Mouse (Mus musculus) bone marrow, adult 2 months (tissue): Measurements from ENCODE around the gene Brinp1. TPM values are rescaled to one million over a fixed set of nuclear protein-coding genes. Genes with fewer than 3 reads are reported as not detected.
"Not testable (repeated sequence)": the region's sequence is repeated elsewhere in the genome, so short reads cannot be mapped to it uniquely, and the experiment has no call there.

ENCODE experiments used
- H3K27ac ChIP-seq: fragments of 200-500 bp; 2 replicates; pipeline ENCODE4 v1.5.1; 2012; ENCODE audit warnings: low read depth, mild to moderate bottlenecking, control low read depth, inconsistent platforms, low read length; ENCODE audit not compliant: control insufficient read depth, poor library complexity, insufficient read depth
- H3K4me1 ChIP-seq: fragments of 200-500 bp; 2 replicates; pipeline ENCODE4 v1.6.1; 2011; ENCODE audit warnings: low read length; ENCODE audit not compliant: control insufficient read depth, insufficient read depth
- H3K4me3 ChIP-seq: fragments of 200-500 bp; replicated peaks from 2 replicates; pipeline ENCODE3; 2011; ENCODE audit warnings: mild to moderate bottlenecking, low read depth, low read length, control low read depth; ENCODE audit not compliant: control insufficient read depth
- CTCF ChIP-seq: fragments of 200-500 bp; IDR thresholded peaks from 2 replicates; pipeline ENCODE4 v1.5.1; 2011; ENCODE audit warnings: low read length, control low read depth; ENCODE audit not compliant: control insufficient read depth, insufficient read depth
- POLR2A ChIP-seq: fragments of 200-500 bp; IDR thresholded peaks from 2 replicates; pipeline ENCODE4 v1.6.1; 2011; ENCODE audit warnings: low read depth, mild to moderate bottlenecking, control low read depth, low read length, borderline replicate concordance; ENCODE audit not compliant: control insufficient read depth
- whole genome bisulfite sequencing: fragments of 180-500 bp; shearing (Covaris S2); methylation state at CpG from one replicate; pipeline ENCODE4 v1.1.7; 2018; 5-methylcytosine and 5-hydroxymethylcytosine counted together
- polyA plus RNA-seq: library from polyadenylated mRNA; stranded (reverse); fragments of >200 nt; gene quantifications from 2 replicates; pipeline ENCODE4 v1.2.4, GENCODE M21; 2011; ENCODE audit warnings: low replicate concordance; ENCODE audit not compliant: missing spikeins, insufficient read depth, insufficient read length

The Brinp1 gene
- polyA plus RNA-seq, 1 experiment, result not detected

DNA sequence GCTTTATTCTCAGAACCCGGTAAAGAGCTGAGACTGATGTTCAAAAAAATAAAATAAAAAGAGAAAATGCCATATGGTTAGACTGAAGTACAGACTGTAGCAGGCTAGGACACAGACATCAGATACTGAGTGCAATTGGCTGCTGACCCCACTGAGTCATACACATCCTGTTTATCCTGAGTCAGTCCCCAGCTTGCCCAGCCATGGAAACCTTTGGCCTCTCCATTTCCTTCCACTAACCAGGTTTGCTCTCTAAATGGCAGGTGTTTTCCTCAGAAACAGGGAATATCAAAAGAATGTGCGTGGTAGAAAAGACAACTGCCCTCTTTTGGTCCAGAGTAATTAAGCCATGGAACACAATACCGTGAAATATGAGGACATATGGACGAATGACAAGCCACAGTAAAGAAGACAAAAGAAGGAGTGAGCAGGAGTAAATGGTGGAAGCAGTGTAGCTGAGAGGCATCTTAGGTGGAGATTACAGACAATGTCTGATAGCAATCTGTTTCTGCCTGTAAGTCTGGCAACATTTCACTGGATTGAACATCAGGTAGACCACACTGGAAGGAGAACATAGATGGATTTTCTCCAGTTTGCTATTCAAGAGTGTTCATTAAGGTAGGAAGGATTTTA is 88.9 kb downstream of the Brinp1 start:
- 50% methylated on average over 4 of the region's 4 CpGs for WGBS
- TF ChIP-seq CTCF (no peak), POLR2A (no peak)
- Histone ChIP-seq H3K4me3 (no peak overlapping the region), H3K4me1 (no peaks in the 10 kb centered on the region), H3K27ac (no peak overlapping the region)

DNA sequence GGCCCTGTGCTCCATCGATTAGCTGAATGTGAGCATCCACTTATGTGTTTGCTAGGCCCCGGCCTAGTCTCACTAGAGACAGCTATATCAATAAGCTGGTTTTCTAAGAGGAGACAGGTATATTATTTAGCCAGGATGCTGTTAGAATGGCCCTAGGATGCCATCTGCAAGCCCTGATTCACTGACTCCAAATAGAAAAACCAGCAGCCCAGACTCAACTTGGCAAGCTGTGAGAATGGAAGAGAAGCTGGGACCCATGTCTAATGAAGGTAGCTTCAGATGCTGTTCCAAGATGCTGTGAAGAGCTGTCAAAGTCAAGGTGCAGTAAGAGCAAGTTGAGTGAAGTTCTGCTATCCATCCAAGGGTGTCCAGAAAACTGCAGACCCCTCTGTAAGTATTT is 89.5 kb downstream of the Brinp1 start:
- WGBS, result 89% methylated on average over 2 of the region's 2 CpGs

DNA sequence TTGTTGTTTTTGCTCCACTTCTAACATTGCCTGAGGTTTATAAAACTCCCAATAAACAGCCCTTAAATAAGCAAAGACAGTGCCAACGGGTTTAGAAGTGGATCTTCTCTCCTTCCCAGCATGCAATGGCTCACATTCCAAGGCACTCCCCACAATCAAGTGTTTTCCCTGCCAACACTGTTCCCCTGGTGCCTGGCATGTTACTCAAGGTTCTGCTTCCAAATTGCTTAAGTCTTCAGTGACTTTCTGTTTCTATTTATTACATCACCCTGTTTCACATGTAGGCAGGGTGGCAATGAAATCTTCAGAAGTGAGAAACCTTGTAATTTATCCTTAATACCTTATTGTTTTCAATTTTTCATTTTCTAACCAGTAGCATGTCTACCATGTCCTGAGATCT is 97.3 kb downstream of the Brinp1 start:
- Histone ChIP-seq H3K4me3 (no peak overlapping the region), H3K27ac (no peak overlapping the region), H3K4me1 (no peaks in the 10 kb centered on the region)
- no peak for TF ChIP-seq CTCF
- TF ChIP-seq POLR2A, result no peak
- 37% methylated on average over 1 of the region's 1 CpGs for WGBS

More for the DNA sequence above, 89.5 kb downstream of the Brinp1 start:
- TF ChIP-seq CTCF (no peak), POLR2A (no peak)
- no peaks in the 10 kb centered on the region for H3K4me1 ChIP-seq
- H3K27ac ChIP-seq, result no peak overlapping the region
- no peak overlapping the region for H3K4me3 ChIP-seq

DNA sequence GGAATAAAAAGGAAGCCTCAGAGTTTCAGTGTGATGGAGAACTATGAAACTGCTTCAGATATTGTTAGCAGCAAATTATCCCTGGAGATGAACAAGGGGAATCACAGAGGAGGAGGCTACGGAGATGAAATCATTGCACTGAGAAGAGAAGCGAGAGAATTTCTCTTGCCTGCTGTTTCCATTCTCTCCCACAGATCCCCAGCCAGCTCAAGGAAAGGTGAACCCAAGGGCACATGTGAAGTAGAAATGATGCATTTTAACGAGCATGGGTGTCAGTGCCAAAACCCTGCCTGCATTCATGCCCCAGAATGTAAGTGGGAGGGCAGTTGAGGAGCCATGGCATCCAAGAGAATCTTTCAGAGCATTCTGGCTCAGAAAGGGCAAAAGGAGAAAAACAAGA is 104.5 kb downstream of the Brinp1 start:
- TF ChIP-seq CTCF (no peak), POLR2A (no peak)
- WGBS, result 70% methylated on average over 3 of the region's 3 CpGs
- Histone ChIP-seq H3K27ac (no peak overlapping the region), H3K4me1 (no peaks in the 10 kb centered on the region), H3K4me3 (no peak overlapping the region)

DNA sequence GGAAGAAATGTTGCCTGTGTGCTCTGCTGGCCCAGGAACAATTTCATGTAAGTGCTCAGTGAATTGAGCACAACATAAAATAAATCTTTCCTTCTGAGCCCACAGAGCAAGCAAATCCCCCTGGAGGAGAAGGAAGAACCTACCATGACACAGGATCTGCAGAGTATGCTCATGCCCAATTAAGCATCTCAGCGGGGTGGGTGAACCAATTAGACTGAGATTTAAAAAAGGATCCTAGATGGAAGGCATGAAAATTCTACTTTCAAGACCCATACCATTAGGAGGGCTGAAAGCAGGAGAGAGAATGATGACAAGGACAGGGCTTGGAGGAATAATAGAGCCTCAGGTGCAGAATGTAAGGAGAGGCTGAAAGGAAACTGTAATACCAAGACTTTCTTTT is 107.2 kb downstream of the Brinp1 start:
- H3K4me1 ChIP-seq, result no peaks in the 10 kb centered on the region
- 64% methylated on average over 1 of the region's 1 CpGs for WGBS

DNA sequence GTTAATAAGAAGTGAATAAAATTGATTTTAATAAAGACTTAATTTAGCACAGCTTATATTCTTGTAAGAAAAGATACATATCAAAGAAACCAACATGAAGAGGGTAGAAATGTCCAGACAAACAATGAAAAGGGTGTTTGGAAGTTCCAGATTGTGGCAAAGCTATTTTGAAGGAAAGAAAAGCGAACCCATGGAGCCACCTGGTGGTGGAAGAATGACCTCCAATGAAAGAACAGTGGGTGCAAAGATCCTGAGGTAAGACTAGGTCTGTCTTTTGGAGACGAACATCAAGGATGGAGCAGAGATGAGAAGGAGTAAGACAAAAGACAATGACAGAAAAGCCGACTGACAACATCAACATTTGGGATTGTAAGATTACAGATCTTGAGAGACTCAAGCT is 108.2 kb downstream of the Brinp1 start:
- Histone ChIP-seq H3K27ac (no peak overlapping the region), H3K4me3 (no peak overlapping the region), H3K4me1 (no peaks in the 10 kb centered on the region)
- 44% methylated on average over 3 of the region's 3 CpGs for WGBS
- TF ChIP-seq POLR2A (no peak), CTCF (no peak)

More for the DNA sequence above, 107.2 kb downstream of the Brinp1 start:
- H3K27ac ChIP-seq, result no peak overlapping the region
- no peak for TF ChIP-seq CTCF
- TF ChIP-seq POLR2A, result no peak
- no peak overlapping the region for H3K4me3 ChIP-seq

DNA sequence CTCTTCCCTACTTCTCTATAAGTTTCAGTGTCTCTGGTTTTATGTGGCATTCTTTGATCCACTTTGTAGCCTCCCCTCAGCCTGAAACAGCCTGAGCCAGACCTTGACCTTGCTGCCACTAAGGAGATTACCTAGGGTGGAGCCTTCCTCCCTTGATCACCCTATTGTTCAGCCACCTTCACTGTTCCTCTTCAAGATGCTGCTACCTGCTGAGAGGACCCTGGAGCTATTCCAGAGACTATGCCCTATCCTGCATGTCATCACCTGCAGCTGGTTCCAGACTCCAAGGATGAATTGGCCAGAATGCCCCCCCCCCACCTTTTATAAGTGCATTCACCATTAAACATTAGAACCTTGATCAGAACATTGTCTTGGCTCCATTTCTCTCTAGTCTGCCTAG is 140.2 kb downstream of the Brinp1 start:
- H3K4me3 ChIP-seq, H3K4me1 ChIP-seq, H3K27ac ChIP-seq: not testable (repeated sequence)

DNA sequence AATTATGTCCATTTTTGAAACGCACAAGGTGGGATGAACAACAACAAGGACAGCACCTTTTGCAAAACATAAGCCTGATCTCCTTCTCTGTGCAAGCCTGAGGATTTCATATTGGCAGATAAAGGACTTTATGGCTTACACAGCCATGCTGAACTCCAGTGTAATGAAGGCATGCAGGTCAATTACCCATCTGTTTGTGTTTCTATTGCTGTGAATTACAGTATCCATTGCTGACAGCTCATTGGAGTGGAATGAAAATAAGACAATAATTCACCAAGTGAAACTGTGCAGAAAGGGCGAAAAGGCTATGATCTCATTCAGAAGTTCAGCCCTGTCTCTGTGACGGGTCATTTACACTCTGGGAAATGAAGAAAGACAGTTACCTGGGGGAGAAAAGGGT is 147.7 kb downstream of the Brinp1 start:
- TF ChIP-seq CTCF (no peak), POLR2A (no peak)
- WGBS, result 67% methylated on average over 3 of the region's 3 CpGs

DNA sequence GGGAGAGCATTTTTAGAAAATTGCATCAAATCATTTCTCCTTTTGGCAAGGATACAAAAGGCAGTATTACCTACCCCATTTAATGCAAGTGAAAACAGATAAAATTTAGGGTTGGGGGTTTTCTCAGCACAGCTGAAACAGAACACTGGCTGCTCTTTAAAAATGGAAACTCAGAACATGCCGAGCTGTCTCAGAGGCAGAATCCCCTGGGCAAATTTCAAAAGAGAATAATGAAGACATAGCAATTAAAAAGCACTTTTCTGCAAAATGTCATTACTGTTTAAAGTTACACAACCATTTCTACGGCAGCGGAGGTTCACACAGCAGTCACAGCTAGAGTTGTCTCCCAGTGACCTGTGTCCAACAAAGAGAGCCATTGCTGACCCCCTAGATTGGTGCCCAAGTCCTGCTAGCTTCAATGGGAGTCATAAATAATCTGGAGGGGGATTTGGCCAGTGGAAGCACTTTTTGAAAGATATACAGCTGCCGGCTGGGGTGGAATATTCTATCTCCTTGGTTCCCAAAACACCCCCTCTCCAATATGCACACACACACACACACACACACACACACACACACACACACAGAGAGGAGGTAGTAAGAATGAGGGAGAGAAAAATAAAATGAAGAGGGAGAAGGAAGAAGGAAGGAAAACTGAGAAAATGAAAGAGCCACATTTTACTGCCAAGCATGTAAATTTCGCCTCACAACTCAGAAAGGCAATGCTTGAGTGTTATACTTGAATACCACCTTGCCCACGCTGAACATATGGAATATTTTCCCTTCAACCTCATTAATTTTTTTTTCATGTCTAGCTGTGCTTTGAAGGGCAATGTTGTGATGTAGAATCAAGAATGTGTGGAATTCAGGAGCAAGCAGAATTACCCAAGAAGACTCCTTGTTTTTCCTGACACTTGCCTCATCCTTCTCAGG is 152.0 kb downstream of the Brinp1 start:
- TF ChIP-seq POLR2A (no peak), CTCF (no peak)
- Histone ChIP-seq H3K4me3 (no peak overlapping the region), H3K27ac (no peak overlapping the region), H3K4me1 (no peaks in the 10 kb centered on the region)
- WGBS, result 71% methylated on average over 6 of the region's 6 CpGs

More for the DNA sequence above, 147.7 kb downstream of the Brinp1 start:
- no peak overlapping the region for H3K27ac ChIP-seq
- no peak overlapping the region for H3K4me3 ChIP-seq
- H3K4me1 ChIP-seq, result no peaks in the 10 kb centered on the region
